In the genomic region with DNA sequence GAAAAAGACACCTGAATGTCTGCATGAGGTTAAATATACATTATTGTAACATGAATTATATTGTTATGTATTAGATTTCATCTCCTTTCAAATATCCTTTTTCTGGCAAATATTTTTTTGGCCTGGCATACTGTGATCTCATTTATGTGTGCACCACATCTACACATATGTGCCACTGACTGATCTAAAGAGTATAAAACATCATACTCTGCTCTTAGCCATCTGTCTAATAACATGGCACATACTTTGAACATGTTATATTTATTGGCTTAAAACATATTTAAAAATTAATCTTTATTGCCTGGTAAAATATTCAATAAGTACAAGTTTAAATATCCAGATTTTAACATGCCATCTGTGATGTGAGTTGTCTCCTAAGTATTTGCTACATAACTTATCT, we compare ENCODE assay signal across 19 mouse cellular contexts.
DNase-seq lines count a peak whose midpoint lies in the region; ATAC-seq and TF ChIP-seq lines count a peak whose summit lies in the region.
"Had no signal": no experiment of that assay in that cellular context is flagged by ENCODE, and none has a peak within 500 bp of the region (broad histone marks: within the 10 kb centered on the region; RNA-seq: fewer than 3 reads in every experiment).

No protein-coding gene starts in this region.

- H3K27me3 ChIP-seq in forebrain, embryonic 14.5 days (replicated peaks; ENCODE audit: control insufficient read depth, insufficient read depth, low read length): no peaks in the 10 kb centered on the region
- no peaks in the 10 kb centered on the region for H3K27me3 ChIP-seq in forebrain, postnatal 0 days (ENCODE audit: insufficient read depth, low read length)
- H3K27me3 ChIP-seq in forebrain, embryonic 16.5 days (replicated peaks; ENCODE audit: control insufficient read depth, insufficient read depth, low read length): no peaks in the 10 kb centered on the region
- H3K27me3 ChIP-seq in forebrain, embryonic 12.5 days: no peaks in the 10 kb centered on the region
- H3K27me3 ChIP-seq: embryonic facial prominence, embryonic 13.5 days; embryonic facial prominence, embryonic 15.5 days had no signal

- H3K36me3 ChIP-seq in forebrain, embryonic 14.5 days (ENCODE audit: control insufficient read depth, insufficient read depth, low read length): no peaks in the 10 kb centered on the region
- H3K36me3 ChIP-seq in forebrain, postnatal 0 days (ENCODE audit: insufficient read depth): no peaks in the 10 kb centered on the region
- H3K36me3 ChIP-seq in forebrain, embryonic 16.5 days (ENCODE audit: control insufficient read depth, insufficient read depth): no peaks in the 10 kb centered on the region
- H3K36me3 ChIP-seq in forebrain, embryonic 12.5 days (replicated peaks): no peaks in the 10 kb centered on the region
- H3K36me3 ChIP-seq: embryonic facial prominence, embryonic 13.5 days; embryonic facial prominence, embryonic 15.5 days had no signal

- no peak for TF ChIP-seq CTCF in forebrain, postnatal 0 days (IDR thresholded peaks at IDR 0.05; ENCODE audit: low read depth)

- no peak for ATAC-seq in forebrain, embryonic 14.5 days
- ATAC-seq in forebrain, postnatal 0 days: no peak
- peak; percentile 71 for ATAC-seq in forebrain, embryonic 16.5 days
- no peak for ATAC-seq in forebrain, embryonic 12.5 days (ENCODE audit: low FRiP score)

- H3K27ac ChIP-seq in forebrain, embryonic 14.5 days (ENCODE audit: low read depth, low read length): no peak overlapping the region
- no peak overlapping the region for H3K27ac ChIP-seq in forebrain, postnatal 0 days (ENCODE audit: low read depth, low read length)
- H3K27ac ChIP-seq in forebrain, embryonic 16.5 days (ENCODE audit: low read length): no peak overlapping the region
- no peak overlapping the region for H3K27ac ChIP-seq in forebrain, embryonic 12.5 days
- H3K27ac ChIP-seq: embryonic facial prominence, embryonic 13.5 days; embryonic facial prominence, embryonic 15.5 days; gastrocnemius, adult 2 months had no signal

- H3K4me3 ChIP-seq in forebrain, embryonic 14.5 days (ENCODE audit: low read depth, low read length): no peak overlapping the region
- H3K4me3 ChIP-seq in forebrain, postnatal 0 days (ENCODE audit: low read depth, low read length): no peak overlapping the region
- no peak overlapping the region for H3K4me3 ChIP-seq in forebrain, embryonic 16.5 days (replicated peaks; ENCODE audit: low read length)
- no peak overlapping the region for H3K4me3 ChIP-seq in forebrain, embryonic 12.5 days (replicated peaks)
- H3K4me3 ChIP-seq: embryonic facial prominence, embryonic 13.5 days; embryonic facial prominence, embryonic 15.5 days; erythroblast, embryonic 14.5 days; gastrocnemius, adult 2 months had no signal

- no peak overlapping the region for H3K9ac ChIP-seq in forebrain, embryonic 14.5 days (ENCODE audit: low read length)
- no peak overlapping the region for H3K9ac ChIP-seq in forebrain, postnatal 0 days
- H3K9ac ChIP-seq in forebrain, embryonic 16.5 days (replicated peaks; ENCODE audit: low read depth, low read length): no peak overlapping the region
- no peak overlapping the region for H3K9ac ChIP-seq in forebrain, embryonic 12.5 days
- H3K9ac ChIP-seq: embryonic facial prominence, embryonic 13.5 days; embryonic facial prominence, embryonic 15.5 days had no signal

- H3K4me1 ChIP-seq in forebrain, embryonic 14.5 days (ENCODE audit: control insufficient read depth, insufficient read depth, low read length): no peaks in the 10 kb centered on the region
- no peaks in the 10 kb centered on the region for H3K4me1 ChIP-seq in forebrain, postnatal 0 days (ENCODE audit: insufficient read depth)
- H3K4me1 ChIP-seq in forebrain, embryonic 16.5 days (replicated peaks; ENCODE audit: control insufficient read depth, insufficient read depth, low read length): no peaks in the 10 kb centered on the region
- H3K4me1 ChIP-seq in forebrain, embryonic 12.5 days: no peaks in the 10 kb centered on the region
- H3K4me1 ChIP-seq: embryonic facial prominence, embryonic 13.5 days; embryonic facial prominence, embryonic 15.5 days had no signal

- H3K9me3 ChIP-seq in forebrain, embryonic 14.5 days (replicated peaks; ENCODE audit: control insufficient read depth, low read length): no peaks in the 10 kb centered on the region
- no peaks in the 10 kb centered on the region for H3K9me3 ChIP-seq in forebrain, postnatal 0 days (ENCODE audit: low read length)
- no peaks in the 10 kb centered on the region for H3K9me3 ChIP-seq in forebrain, embryonic 16.5 days (ENCODE audit: control insufficient read depth, low read length)
- no peaks in the 10 kb centered on the region for H3K9me3 ChIP-seq in forebrain, embryonic 12.5 days
- H3K9me3 ChIP-seq: embryonic facial prominence, embryonic 13.5 days; embryonic facial prominence, embryonic 15.5 days had no signal

- no peak overlapping the region for H3K4me2 ChIP-seq in forebrain, embryonic 14.5 days (ENCODE audit: low read length)
- no peak overlapping the region for H3K4me2 ChIP-seq in forebrain, postnatal 0 days (ENCODE audit: low read depth)
- no peak overlapping the region for H3K4me2 ChIP-seq in forebrain, embryonic 16.5 days (ENCODE audit: low read length)
- H3K4me2 ChIP-seq in forebrain, embryonic 12.5 days: no peak overlapping the region
- H3K4me2 ChIP-seq: embryonic facial prominence, embryonic 13.5 days; embryonic facial prominence, embryonic 15.5 days had no signal

- peak; percentile 24 for DNase-seq in forebrain, embryonic 14.5 days (ENCODE audit: low spot score)
- DNase-seq in forebrain, postnatal 0 days: no peak
- DNase-seq in adipocyte (ENCODE audit: low spot score): no peak
- DNase-seq: adrenal gland, adult 8-10 months; adrenal gland, postnatal 14 days; adrenal gland, postnatal 36 days; cerebellum, adult 11 months; cerebellum, adult 18-20 months; cerebellum, adult 8-10 months; cerebellum, adult 9-11 months; cerebellum, postnatal 14 days; cerebellum, postnatal 36 days; embryo, embryonic 11 days; gastrocnemius, adult 2 months had no signal
